Mouse (Mus musculus) stomach, embryonic 15.5 days (tissue): ENCODE measurements at regions not wholly inside any gene's neighbourhood (a gene's known extent, or its start where the extent isn't known, plus 50 kb on each side); places are given as distances from the start of the nearest gene placed in this dataset.

Source experiments
- ATAC-seq: fragments of 200-750 bp; cut with Nextera tagmentation; 2 replicates; pipeline ENCODE4 v1.8.0; 2017; ENCODE audit warnings: low read depth, moderate number of reproducible peaks, moderate TSS enrichment; ENCODE audit not compliant: insufficient read depth, low FRiP score
- H3K27ac ChIP-seq: fragments of 300-500 bp; sonication (generic); 2 replicates; pipeline ENCODE4 v1.5.1; 2015; ENCODE audit warnings: mild to moderate bottlenecking, inconsistent platforms
- H3K27me3 ChIP-seq: fragments of 300-500 bp; sonication (generic); replicated peaks from 2 replicates; pipeline ENCODE4 v1.6.1; 2015; ENCODE audit warnings: inconsistent platforms
- H3K36me3 ChIP-seq: fragments of 300-500 bp; sonication (generic); 2 replicates; pipeline ENCODE4 v1.6.1; 2015; ENCODE audit warnings: inconsistent platforms
- H3K4me1 ChIP-seq: fragments of 300-500 bp; sonication (generic); 2 replicates; pipeline ENCODE4 v1.6.1; 2015; ENCODE audit warnings: inconsistent platforms
- H3K4me2 ChIP-seq: fragments of 300-500 bp; sonication (generic); 2 replicates; pipeline ENCODE4 v1.6.1; 2015; ENCODE audit warnings: mild to moderate bottlenecking, inconsistent platforms
- H3K4me3 ChIP-seq: fragments of 300-500 bp; sonication (generic); replicated peaks from 2 replicates; pipeline ENCODE4 v1.5.1; 2015; ENCODE audit warnings: inconsistent platforms
- H3K9ac ChIP-seq: fragments of 300-500 bp; sonication (generic); 2 replicates; pipeline ENCODE4 v1.6.1; 2015; ENCODE audit warnings: inconsistent platforms
- H3K9me3 ChIP-seq: fragments of 300-500 bp; sonication (generic); 2 replicates; pipeline ENCODE4 v1.6.1; 2016; ENCODE audit warnings: inconsistent platforms
- whole genome bisulfite sequencing: fragments of 180-500 bp; shearing (Covaris S2); methylation state at CpG from one replicate; pipeline ENCODE4 v1.1.7; 2015; 5-methylcytosine and 5-hydroxymethylcytosine counted together

GRCm38 (mm10) chr11:8377301-8377700 lies 287.0 kb downstream of the Tns3 start:
- H3K4me2 ChIP-seq, result no peak overlapping the region
- H3K9me3 ChIP-seq, result no peaks in the 10 kb centered on the region
- 80% methylated on average over 4 of the region's 4 CpGs for WGBS
- H3K4me1 ChIP-seq, result no peaks in the 10 kb centered on the region
- H3K9ac ChIP-seq, result no peak overlapping the region
- no peak overlapping the region for H3K4me3 ChIP-seq
- no peak overlapping the region for H3K27ac ChIP-seq
- no peak for ATAC-seq
- H3K27me3 ChIP-seq, result no peaks in the 10 kb centered on the region
- H3K36me3 ChIP-seq, result no peaks in the 10 kb centered on the region

- Histone ChIP-seq H3K4me3 (no peak overlapping the region), H3K9me3 (no peaks in the 10 kb centered on the region), H3K9ac (no peak overlapping the region), H3K4me1 (no peaks in the 10 kb centered on the region), H3K27me3 (no peaks in the 10 kb centered on the region), H3K36me3 (no peaks in the 10 kb centered on the region), H3K27ac (no peak overlapping the region), H3K4me2 (no peak overlapping the region)
- WGBS, result 67% methylated on average over 1 of the region's 1 CpGs
- peak; percentile 22; the same call in 1 of the 2 replicates for ATAC-seq
Measured at GRCm38 (mm10) chr11:8365545-8365944, 298.8 kb downstream of the Tns3 start.

GRCm38 (mm10) chr11:8364703-8365433 lies 299.5 kb downstream of the Tns3 start:
- H3K9me3 ChIP-seq, result no peaks in the 10 kb centered on the region
- no peak overlapping the region for H3K4me2 ChIP-seq
- H3K4me3 ChIP-seq, result no peak overlapping the region
- no peak overlapping the region for H3K27ac ChIP-seq
- H3K9ac ChIP-seq, result no peak overlapping the region
- H3K36me3 ChIP-seq, result no peaks in the 10 kb centered on the region
- WGBS, result 68% methylated on average over 9 of the region's 9 CpGs
- H3K4me1 ChIP-seq, result no peaks in the 10 kb centered on the region
- H3K27me3 ChIP-seq, result no peaks in the 10 kb centered on the region
- ATAC-seq, result no peak

GRCm38 (mm10) chr11:8344938-8345337 lies 319.4 kb downstream of the Tns3 start:
- WGBS, result 79% methylated on average over 14 of the region's 14 CpGs
- Histone ChIP-seq H3K4me1 (no peaks in the 10 kb centered on the region), H3K27ac (no peak overlapping the region), H3K27me3 (no peaks in the 10 kb centered on the region), H3K36me3 (no peaks in the 10 kb centered on the region), H3K4me2 (no peak overlapping the region), H3K9me3 (no peaks in the 10 kb centered on the region), H3K9ac (no peak overlapping the region), H3K4me3 (no peak overlapping the region)
- no peak for ATAC-seq

GRCm38 (mm10) chr11:8302347-8303188 lies 361.8 kb downstream of the Tns3 start:
- peak; percentile 35; the same call in 1 of the 2 replicates for ATAC-seq
- Histone ChIP-seq H3K27me3 (no peaks in the 10 kb centered on the region), H3K4me1 (no peaks in the 10 kb centered on the region; the same call in 1 of the 2 replicates), H3K9me3 (no peaks in the 10 kb centered on the region), H3K36me3 (no peaks in the 10 kb centered on the region), H3K4me2 (no peak overlapping the region), H3K27ac (no peak overlapping the region), H3K9ac (no peak overlapping the region), H3K4me3 (no peak overlapping the region)
- 37% methylated on average over 14 of the region's 14 CpGs for WGBS

- no peaks in the 10 kb centered on the region for H3K27me3 ChIP-seq
- WGBS, result 58% methylated on average over 5 of the region's 5 CpGs
- no peaks in the 10 kb centered on the region; the same call in 1 of the 2 replicates for H3K4me1 ChIP-seq
- ATAC-seq, result no peak
- no peaks in the 10 kb centered on the region for H3K9me3 ChIP-seq
- no peaks in the 10 kb centered on the region for H3K36me3 ChIP-seq
- H3K9ac ChIP-seq, result no peak overlapping the region
- no peak overlapping the region for H3K4me2 ChIP-seq
- no peak overlapping the region for H3K4me3 ChIP-seq
- H3K27ac ChIP-seq, result no peak overlapping the region
Measured at GRCm38 (mm10) chr11:8297462-8297861, 366.9 kb downstream of the Tns3 start.

GRCm38 (mm10) chr11:8293322-8294014 lies 370.9 kb downstream of the Tns3 start:
- peak; percentile 53; the same call in 1 of the 2 replicates for ATAC-seq
- no peaks in the 10 kb centered on the region for H3K4me1 ChIP-seq
- no peaks in the 10 kb centered on the region for H3K36me3 ChIP-seq
- no peaks in the 10 kb centered on the region for H3K27me3 ChIP-seq
- no peaks in the 10 kb centered on the region for H3K9me3 ChIP-seq
- no peak overlapping the region for H3K9ac ChIP-seq
- H3K27ac ChIP-seq, result no peak overlapping the region
- no peak overlapping the region for H3K4me2 ChIP-seq
- H3K4me3 ChIP-seq, result no peak overlapping the region
- 59% methylated on average over 6 of the region's 6 CpGs for WGBS

- Histone ChIP-seq H3K4me3 (no peak overlapping the region), H3K4me2 (no peak overlapping the region), H3K36me3 (no peaks in the 10 kb centered on the region), H3K9me3 (no peaks in the 10 kb centered on the region), H3K9ac (no peak overlapping the region), H3K27me3 (no peaks in the 10 kb centered on the region), H3K4me1 (no peaks in the 10 kb centered on the region), H3K27ac (no peak overlapping the region)
- 76% methylated on average over 1 of the region's 1 CpGs for WGBS
- no peak for ATAC-seq
Measured at GRCm38 (mm10) chr11:8285271-8285670, 379.1 kb downstream of the Tns3 start.

GRCm38 (mm10) chr11:8275203-8275602 lies 389.1 kb downstream of the Tns3 start:
- ATAC-seq, result no peak
- no peak overlapping the region for H3K9ac ChIP-seq
- no peak overlapping the region for H3K27ac ChIP-seq
- H3K4me3 ChIP-seq, result no peak overlapping the region
- no peaks in the 10 kb centered on the region for H3K27me3 ChIP-seq
- no peaks in the 10 kb centered on the region for H3K36me3 ChIP-seq
- H3K4me1 ChIP-seq, result no peaks in the 10 kb centered on the region
- no peaks in the 10 kb centered on the region for H3K9me3 ChIP-seq
- H3K4me2 ChIP-seq, result no peak overlapping the region
- WGBS, result 35% methylated on average over 4 of the region's 4 CpGs

- WGBS, result 74% methylated on average over 2 of the region's 2 CpGs
- no peaks in the 10 kb centered on the region for H3K36me3 ChIP-seq
- no peak for ATAC-seq
- H3K9me3 ChIP-seq, result no peaks in the 10 kb centered on the region
- H3K27me3 ChIP-seq, result no peaks in the 10 kb centered on the region
- H3K4me3 ChIP-seq, result no peak overlapping the region
- H3K9ac ChIP-seq, result no peak overlapping the region
- no peak overlapping the region for H3K4me2 ChIP-seq
- H3K27ac ChIP-seq, result no peak overlapping the region
- H3K4me1 ChIP-seq, result no peaks in the 10 kb centered on the region
Measured at GRCm38 (mm10) chr11:8269171-8269570, 395.2 kb downstream of the Tns3 start.

- no peak overlapping the region for H3K4me3 ChIP-seq
- no peak overlapping the region for H3K4me2 ChIP-seq
- no peaks in the 10 kb centered on the region for H3K9me3 ChIP-seq
- no peak overlapping the region for H3K27ac ChIP-seq
- 59% methylated on average over 2 of the region's 2 CpGs for WGBS
- H3K4me1 ChIP-seq, result no peaks in the 10 kb centered on the region
- no peak for ATAC-seq
- H3K27me3 ChIP-seq, result no peaks in the 10 kb centered on the region
- no peak overlapping the region for H3K9ac ChIP-seq
- H3K36me3 ChIP-seq, result no peaks in the 10 kb centered on the region
Measured at GRCm38 (mm10) chr11:8254036-8254435, 410.3 kb downstream of the Tns3 start.

GRCm38 (mm10) chr11:8251360-8251759 lies 413.0 kb downstream of the Tns3 start:
- H3K4me1 ChIP-seq, result no peaks in the 10 kb centered on the region
- no peak overlapping the region for H3K4me3 ChIP-seq
- H3K9me3 ChIP-seq, result no peaks in the 10 kb centered on the region
- no peak for ATAC-seq
- H3K9ac ChIP-seq, result no peak overlapping the region
- no peaks in the 10 kb centered on the region for H3K36me3 ChIP-seq
- no peak overlapping the region for H3K4me2 ChIP-seq
- no peaks in the 10 kb centered on the region for H3K27me3 ChIP-seq
- WGBS, result 71% methylated on average over 2 of the region's 2 CpGs
- H3K27ac ChIP-seq, result no peak overlapping the region
